Mouse (Mus musculus) induced T-regulatory cell, adult 2 months (primary cell): ENCODE measurements around the gene Megf8.
"Not testable (repeated sequence)": the region's sequence is repeated elsewhere in the genome, so short reads cannot be mapped to it uniquely, and the experiment has no call there.

Experiments used
- DNase-seq: peaks from one replicate; pipeline ENCODE4 v3.0.0-alpha.2; 2012; ENCODE audit warnings: low read depth

Gene Megf8

GRCm38 (mm10) chr7:25297454-25298325 lies 19.3 kb upstream of the Megf8 start, which contains the start of gene Pafah1b3:
Gene Pafah1b3 (minus strand): TSS chr7:25297986.
- peak; percentile 72 for DNase-seq

DNA sequence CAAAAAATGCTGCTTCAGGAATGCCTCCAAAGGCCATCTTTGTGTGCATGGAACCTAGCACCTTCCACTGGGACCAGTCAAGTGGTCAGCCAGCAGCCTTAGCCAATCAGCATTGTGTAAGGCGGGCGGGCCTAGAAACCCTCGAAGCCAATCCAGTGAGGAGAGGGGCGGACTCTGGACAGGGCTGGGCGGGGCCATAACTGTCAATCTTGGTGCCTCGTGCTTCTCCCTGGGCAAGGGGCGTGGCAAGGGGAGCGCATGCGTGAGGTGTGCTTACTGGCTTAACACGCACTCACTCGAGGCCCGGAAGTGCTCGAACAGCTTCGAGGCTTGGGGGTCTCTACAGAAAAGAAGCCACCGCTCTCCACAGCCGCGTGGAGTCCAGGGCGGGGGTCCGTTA lies 15.9 kb upstream of the Megf8 start, which contains the start of gene Prr19:
Gene Prr19 (plus strand): TSS at position 349 of the 400 bp plus-strand sequence.
- no peak for DNase-seq

DNA sequence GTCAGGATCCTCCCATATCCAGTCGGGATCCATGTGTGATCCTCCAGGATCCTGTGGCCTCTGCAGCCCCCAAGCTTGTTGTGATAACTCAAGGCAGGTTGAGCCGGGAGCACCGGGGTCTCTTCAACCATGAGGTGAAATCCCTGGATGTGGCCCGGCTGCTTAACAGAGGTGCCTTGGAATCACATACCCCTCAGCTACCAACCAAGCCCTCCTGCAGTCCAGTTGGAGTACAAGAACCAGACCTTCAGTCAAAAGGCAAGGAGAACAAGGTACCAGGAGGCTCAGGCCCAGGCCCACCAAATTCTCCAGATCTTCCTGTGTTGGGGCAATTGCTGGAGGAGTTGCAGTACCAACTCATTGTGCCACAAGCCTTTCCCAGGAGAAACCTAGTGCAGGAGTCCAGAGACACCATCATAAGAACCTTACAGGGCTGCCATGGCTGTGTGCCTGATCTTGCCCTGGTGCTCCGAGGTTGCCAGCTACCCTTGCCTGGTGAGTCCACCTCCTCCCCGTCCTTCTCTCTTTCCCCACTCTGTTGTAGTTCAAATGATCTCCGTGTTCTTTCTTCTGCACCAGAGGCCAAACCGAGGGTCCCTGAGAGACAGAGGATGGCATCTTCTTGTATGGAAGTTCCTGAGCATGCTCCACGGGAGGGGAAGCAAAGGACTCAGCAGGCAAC lies 13.8 kb upstream of the Megf8 start:
- DNase-seq: no peak

DNA sequence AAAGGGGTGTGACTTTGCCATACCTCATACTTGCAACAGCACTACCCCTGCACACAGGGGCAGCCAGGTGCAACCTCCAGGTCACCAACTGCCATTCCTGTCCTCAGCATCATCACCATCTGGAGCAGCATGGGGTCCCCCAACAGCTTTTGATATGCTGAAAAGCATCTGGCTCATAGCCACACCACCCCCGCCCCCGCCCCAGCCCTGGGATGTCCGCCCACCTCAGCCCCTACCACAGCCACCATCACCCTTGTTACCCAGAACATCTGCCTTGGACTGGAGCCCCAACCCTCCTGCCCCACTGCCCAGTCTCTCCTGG lies 13.3 kb upstream of the Megf8 start:
- no peak for DNase-seq

GRCm38 (mm10) chr7:25305481-25305880 lies 11.5 kb upstream of the Megf8 start:
- no peak for DNase-seq

DNA sequence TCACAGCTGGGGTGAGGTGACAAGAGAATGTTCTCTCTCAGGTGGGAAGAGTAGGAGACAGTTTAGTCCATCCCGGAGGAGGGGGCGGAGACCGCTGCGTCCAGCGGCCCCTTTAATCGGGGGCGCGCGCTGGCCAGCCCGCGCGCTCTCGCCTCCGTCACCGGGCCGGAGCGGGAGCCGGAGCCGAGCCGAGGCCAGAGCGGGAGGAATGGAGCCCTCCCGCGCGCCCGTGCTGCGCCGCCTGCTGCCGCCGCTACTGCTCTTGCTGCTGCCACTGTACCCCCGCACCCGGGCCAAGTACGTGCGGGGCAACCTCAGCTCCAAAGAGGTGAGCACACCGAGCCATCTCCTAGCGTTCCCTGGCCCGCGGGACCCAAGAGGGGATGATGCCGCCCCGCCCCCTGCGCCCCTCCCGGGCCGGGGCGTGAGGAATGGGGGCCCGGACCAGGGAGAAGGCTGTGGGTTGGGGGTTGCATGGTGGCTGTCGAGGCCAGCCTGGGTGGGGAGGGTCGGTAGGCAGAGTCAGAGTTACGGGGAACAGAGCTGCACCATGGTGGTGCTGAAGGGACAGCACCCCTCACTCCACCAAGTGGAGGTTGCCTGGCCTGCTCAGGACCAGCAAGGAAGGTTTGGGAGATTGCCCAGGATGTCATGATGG lies 10.9 kb upstream of the Megf8 start, which contains the start of gene Tmem145:
Gene Tmem145 (plus strand): TSS at position 151 of the 658 bp plus-strand sequence.
- DNase-seq: peak; percentile 57

- DNase-seq: no peak
Measured at GRCm38 (mm10) chr7:25306614-25306996, 10.4 kb upstream of the Megf8 start.

- DNase-seq: no peak
Measured at GRCm38 (mm10) chr7:25308702-25309318, 8.2 kb upstream of the Megf8 start.

DNA sequence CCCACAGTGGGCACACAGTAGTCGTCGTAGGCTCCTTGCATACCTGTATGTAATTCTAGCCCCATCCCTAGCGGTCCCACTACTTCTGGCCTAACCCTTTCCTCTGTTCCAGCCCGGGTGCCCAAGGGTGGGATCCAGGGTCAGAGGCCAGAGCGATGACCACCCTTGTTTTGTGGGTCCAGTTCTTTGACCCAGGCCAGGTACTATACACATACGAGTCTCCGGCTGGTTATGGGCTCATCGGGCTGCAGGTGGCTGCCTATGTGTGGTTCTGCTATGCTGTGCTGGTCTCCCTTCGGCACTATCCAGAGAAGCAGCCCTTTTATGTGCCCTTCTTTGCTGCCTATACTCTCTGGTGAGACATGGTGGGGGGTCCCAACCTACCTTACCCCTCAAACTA lies 7.5 kb upstream of the Megf8 start:
- no peak for DNase-seq

GRCm38 (mm10) chr7:25311193-25311592 lies 5.8 kb upstream of the Megf8 start:
- no peak for DNase-seq

- DNase-seq: no peak
Measured at GRCm38 (mm10) chr7:25313325-25313724, 3.6 kb upstream of the Megf8 start.

GRCm38 (mm10) chr7:25314606-25315305 lies 2.2 kb upstream of the Megf8 start:
- DNase-seq: peak; percentile 27

GRCm38 (mm10) chr7:25315306-25316041 lies 1.5 kb upstream of the Megf8 start:
- DNase-seq: peak; percentile 30

DNA sequence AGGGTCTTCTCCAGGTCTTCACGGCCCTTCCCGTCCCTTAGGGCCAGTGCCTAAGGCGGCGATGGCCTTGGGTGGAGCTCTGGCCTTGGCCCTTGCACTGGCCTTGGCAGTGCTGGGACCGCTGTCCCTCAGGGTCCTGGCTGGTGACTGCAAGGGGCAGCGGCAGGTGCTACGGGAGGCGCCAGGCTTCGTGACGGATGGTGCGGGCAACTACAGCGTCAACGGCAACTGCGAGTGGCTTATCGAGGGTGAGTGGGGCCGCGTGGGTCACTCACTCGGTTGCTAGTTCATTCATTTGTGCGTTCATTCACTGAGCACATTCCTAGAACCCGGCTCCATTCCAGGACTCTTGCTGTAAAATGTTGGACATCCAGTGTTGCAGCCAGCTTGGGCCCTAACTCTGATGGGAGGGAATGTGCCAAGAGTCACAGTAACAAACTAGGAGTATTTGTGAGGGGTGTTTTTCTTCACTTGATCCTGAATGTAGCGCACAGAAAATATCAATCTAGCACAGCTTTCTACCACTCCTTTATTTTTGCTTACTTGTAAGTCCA lies 559 bp downstream of the Megf8 start:
- no peak for DNase-seq

GRCm38 (mm10) chr7:25322058-25322484 lies 5.1 kb downstream of the Megf8 start:
- no peak for DNase-seq

DNA sequence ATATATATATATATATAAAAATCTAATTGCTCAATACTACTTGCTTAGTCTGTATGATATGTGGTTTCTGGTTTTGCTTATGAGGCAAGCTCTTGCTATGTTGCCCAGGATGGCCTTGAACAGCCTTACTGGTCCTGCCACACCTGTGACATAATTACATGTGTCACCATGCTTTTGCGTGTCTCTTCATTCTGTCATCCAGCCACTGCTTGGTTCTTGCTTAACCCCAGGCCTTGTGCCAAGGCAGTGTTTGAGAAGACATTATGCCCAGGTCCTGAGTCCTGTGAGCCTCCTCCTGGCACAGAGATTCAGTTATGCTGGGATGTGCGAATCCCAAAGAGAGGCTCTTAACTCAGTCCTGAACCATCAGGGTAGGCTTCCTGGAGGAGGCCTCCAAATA lies 6.3 kb downstream of the Megf8 start:
- DNase-seq: no peak

GRCm38 (mm10) chr7:25325431-25325830 lies 8.5 kb downstream of the Megf8 start:
- DNase-seq: not testable (repeated sequence)

GRCm38 (mm10) chr7:25326233-25326632 lies 9.3 kb downstream of the Megf8 start:
- DNase-seq: no peak

- DNase-seq: peak; percentile 81
Measured at GRCm38 (mm10) chr7:25333596-25334307, 16.8 kb downstream of the Megf8 start.

DNA sequence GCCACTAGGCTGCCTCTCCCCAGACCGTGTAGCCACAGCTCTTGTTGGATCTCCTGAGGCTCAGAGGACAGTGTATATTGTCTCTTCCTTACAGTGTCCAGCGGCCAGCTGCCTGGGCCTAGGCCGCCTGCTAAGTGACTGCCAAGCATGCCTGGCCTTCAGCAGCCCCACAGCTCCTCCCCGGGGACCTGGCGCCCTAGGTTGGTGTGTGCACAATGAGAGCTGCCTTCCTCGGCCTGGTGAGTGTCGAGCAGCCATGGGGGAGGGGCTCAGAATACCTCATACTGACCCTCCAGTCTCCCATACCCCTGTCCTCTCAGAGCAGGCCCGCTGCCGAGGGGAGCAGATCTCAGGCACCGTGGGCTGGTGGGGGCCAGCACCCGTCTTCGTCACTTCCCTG lies 17.5 kb downstream of the Megf8 start:
- no peak for DNase-seq
